Mouse (Mus musculus): ENCODE measurements at regions not wholly inside any gene's neighbourhood (a gene's known extent, or its start where the extent isn't known, plus 50 kb on each side); places are given as distances from the start of the nearest gene placed in this dataset.

DNA sequence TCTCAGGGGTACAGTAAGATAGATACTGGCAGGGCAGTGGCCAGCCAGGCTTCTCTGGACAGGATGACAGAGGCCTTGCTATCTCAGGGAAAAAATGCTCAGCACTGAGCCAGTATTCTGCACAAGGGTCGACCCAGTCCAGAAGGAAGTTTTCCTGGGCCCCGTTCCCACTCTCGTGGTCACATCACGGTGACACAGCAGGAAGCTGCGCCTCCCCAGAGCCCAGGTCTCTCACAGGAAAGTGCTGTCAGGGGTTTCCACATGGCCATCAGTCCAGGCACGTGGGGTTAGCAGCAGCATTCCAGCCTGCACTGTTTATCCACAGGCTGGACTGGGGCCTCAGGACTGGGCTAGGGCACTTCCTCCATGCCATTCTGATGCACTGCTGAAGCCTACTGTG lies 103.5 kb upstream of the Ngf start:
- Histone ChIP-seq H3K4me2 (replicated peaks; ENCODE audit: low read depth) (no peak overlapping the region), H3K27ac (ENCODE audit: low read depth, low read length) (no peak overlapping the region), H3K9me3 (ENCODE audit: control insufficient read depth) (no peaks in the 10 kb centered on the region), H3K9ac (ENCODE audit: low read depth, low read length) (no peak overlapping the region), H3K27me3 (replicated peaks; ENCODE audit: control insufficient read depth, insufficient read depth, low read length) (no peaks in the 10 kb centered on the region), H3K4me3 (ENCODE audit: low read depth, low read length) (no peak overlapping the region), H3K36me3 (ENCODE audit: control insufficient read depth, insufficient read depth) (no peaks in the 10 kb centered on the region), H3K4me1 (replicated peaks; ENCODE audit: control insufficient read depth, insufficient read depth, low read length) (no peaks in the 10 kb centered on the region)
- no peak for ATAC-seq
- no peak for TF ChIP-seq CTCF (IDR thresholded peaks at IDR 0.05; ENCODE audit: low read depth)
- WGBS = 63% methylated on average over 6 of the region's 6 CpGs

DNA sequence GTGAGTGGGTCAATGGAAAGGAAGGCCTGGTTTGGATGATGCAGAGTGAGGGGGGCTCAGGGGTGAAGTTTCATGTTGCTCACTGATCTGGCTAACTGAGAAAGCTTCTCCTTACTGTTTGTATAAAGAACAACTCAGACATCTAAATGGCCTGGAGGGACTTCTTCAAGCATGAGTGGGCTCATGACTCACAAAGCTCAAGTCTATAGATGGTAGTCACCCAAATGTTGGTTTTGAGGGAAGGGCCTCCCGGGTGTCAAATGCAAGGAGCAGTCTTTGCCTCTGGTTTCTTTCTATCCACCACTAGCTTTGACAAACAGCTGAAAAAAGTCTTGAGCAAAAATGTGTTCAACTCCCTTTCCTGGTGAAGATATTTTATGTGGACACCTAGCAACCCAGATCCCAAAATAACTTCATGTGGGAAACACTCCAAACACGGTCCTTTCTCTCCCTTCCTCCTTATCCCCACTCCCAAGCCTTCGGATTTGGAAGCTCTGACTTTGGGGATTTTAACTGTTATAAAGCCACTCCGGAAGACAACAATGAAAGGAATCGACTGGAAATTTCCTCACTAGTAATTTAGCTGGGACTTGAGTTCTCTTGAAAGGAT lies 105.3 kb upstream of the Ngf start:
- no peak for TF ChIP-seq CTCF (IDR thresholded peaks at IDR 0.05; ENCODE audit: low read depth)
- 78% methylated on average over 5 of the region's 5 CpGs for whole genome bisulfite sequencing
- H3K9ac ChIP-seq (ENCODE audit: low read depth, low read length) = no peak overlapping the region
- H3K9me3 ChIP-seq (ENCODE audit: control insufficient read depth) = no peaks in the 10 kb centered on the region
- no peak for ATAC-seq
- no peak overlapping the region for H3K4me2 ChIP-seq (replicated peaks; ENCODE audit: low read depth)
- H3K36me3 ChIP-seq (ENCODE audit: control insufficient read depth, insufficient read depth) = no peaks in the 10 kb centered on the region
- H3K27me3 ChIP-seq (replicated peaks; ENCODE audit: control insufficient read depth, insufficient read depth, low read length) = no peaks in the 10 kb centered on the region
- no peaks in the 10 kb centered on the region for H3K4me1 ChIP-seq (replicated peaks; ENCODE audit: control insufficient read depth, insufficient read depth, low read length)
- H3K27ac ChIP-seq (ENCODE audit: low read depth, low read length) = no peak overlapping the region
- H3K4me3 ChIP-seq (ENCODE audit: low read depth, low read length) = no peak overlapping the region

DNA sequence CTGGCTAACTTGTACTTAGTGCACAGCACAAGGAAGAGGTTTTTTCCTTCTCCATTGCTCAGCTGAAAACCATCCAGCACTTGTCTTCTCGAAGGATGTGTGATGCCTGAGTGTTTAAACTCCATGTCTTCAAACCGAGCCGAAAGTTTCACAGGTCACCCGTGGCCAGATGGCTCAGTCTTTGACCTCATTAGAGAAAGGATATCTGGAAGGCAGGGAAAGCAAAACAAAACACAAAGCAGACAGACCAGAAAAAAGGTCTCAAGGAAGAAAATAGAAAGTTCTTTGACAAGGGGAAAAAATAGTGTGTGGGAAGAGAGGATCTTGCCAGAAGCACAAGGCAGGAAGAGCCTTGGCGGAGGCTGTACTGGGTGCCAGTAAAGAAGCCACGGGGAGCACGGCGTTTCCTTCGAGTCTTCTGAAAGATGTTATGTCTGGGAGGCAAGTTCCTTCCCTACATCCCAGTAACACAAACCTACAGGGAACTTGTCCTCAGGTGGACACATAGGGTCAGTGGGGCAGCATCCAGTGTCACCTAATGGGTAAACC lies 108.9 kb upstream of the Ngf start:
- ATAC-seq = no peak
- no peak for TF ChIP-seq CTCF (IDR thresholded peaks at IDR 0.05; ENCODE audit: low read depth)
- 55% methylated on average over 9 of the region's 9 CpGs for WGBS
- H3K9ac ChIP-seq (ENCODE audit: low read depth, low read length) = no peak overlapping the region
- H3K9me3 ChIP-seq (ENCODE audit: control insufficient read depth) = no peaks in the 10 kb centered on the region
- no peaks in the 10 kb centered on the region for H3K4me1 ChIP-seq (replicated peaks; ENCODE audit: control insufficient read depth, insufficient read depth, low read length)
- H3K36me3 ChIP-seq (ENCODE audit: control insufficient read depth, insufficient read depth) = no peaks in the 10 kb centered on the region
- no peak overlapping the region for H3K27ac ChIP-seq (ENCODE audit: low read depth, low read length)
- no peaks in the 10 kb centered on the region for H3K27me3 ChIP-seq (replicated peaks; ENCODE audit: control insufficient read depth, insufficient read depth, low read length)
- H3K4me3 ChIP-seq (ENCODE audit: low read depth, low read length) = no peak overlapping the region
- no peak overlapping the region for H3K4me2 ChIP-seq (replicated peaks; ENCODE audit: low read depth)

DNA sequence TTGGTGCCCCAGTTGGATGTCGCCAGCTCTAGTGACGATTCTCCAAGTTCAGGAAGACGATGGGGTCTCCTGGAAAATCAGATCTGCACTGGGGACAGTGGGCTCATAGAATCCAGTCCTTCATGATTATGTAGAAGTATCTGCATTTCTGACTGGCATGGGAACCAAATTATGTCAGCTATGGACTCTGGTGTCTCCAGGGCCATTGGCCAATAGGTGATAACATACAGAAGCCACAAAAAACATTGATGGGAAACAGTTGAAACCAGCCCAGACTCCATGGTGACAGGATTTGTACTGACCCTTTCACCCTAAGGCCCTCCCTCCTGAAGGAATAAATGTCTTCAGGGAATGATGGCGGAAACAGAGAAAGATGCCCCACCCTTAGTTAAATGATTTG lies 110.9 kb upstream of the Ngf start:
- Histone ChIP-seq H3K27me3 (replicated peaks; ENCODE audit: control insufficient read depth, insufficient read depth, low read length) (no peaks in the 10 kb centered on the region), H3K9me3 (ENCODE audit: control insufficient read depth) (no peaks in the 10 kb centered on the region), H3K27ac (ENCODE audit: low read depth, low read length) (no peak overlapping the region), H3K36me3 (ENCODE audit: control insufficient read depth, insufficient read depth) (no peaks in the 10 kb centered on the region), H3K4me2 (replicated peaks; ENCODE audit: low read depth) (no peak overlapping the region), H3K4me1 (replicated peaks; ENCODE audit: control insufficient read depth, insufficient read depth, low read length) (no peaks in the 10 kb centered on the region), H3K4me3 (ENCODE audit: low read depth, low read length) (no peak overlapping the region), H3K9ac (ENCODE audit: low read depth, low read length) (no peak overlapping the region)
- no peak for ATAC-seq
- 89% methylated on average over 4 of the region's 4 CpGs for WGBS
- no peak for TF ChIP-seq CTCF (IDR thresholded peaks at IDR 0.05; ENCODE audit: low read depth)

DNA sequence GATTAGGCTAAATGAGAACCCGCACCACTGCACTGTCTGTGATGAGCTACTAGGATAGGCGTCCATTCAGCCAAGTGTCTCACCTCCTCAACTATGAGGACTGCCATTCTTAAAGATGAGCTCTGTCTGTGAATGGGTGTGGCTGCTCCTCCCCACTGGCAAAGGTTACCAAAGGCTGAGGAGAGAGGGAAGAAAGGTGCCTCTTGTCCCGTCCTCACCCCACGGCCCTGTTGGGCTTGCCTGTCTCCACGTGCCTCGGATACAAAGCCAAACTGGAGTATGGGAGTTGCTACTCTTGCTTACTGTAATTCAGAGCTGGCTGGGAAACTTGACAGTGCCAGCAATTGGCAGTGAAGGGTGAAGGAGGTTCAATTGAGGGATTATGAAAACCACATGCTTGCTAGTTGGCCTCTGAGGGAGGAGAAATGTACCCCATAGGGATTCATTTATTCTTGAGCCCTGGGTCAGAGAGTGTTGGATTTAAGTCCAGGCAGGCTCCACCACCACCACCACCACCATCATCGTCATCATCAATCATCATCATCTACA lies 112.6 kb upstream of the Ngf start:
- no peaks in the 10 kb centered on the region for H3K9me3 ChIP-seq (ENCODE audit: control insufficient read depth)
- no peaks in the 10 kb centered on the region for H3K27me3 ChIP-seq (replicated peaks; ENCODE audit: control insufficient read depth, insufficient read depth, low read length)
- no peak for ATAC-seq
- H3K9ac ChIP-seq (ENCODE audit: low read depth, low read length) = no peak overlapping the region
- WGBS = 84% methylated on average over 7 of the region's 7 CpGs
- no peak overlapping the region for H3K4me3 ChIP-seq (ENCODE audit: low read depth, low read length)
- H3K27ac ChIP-seq (ENCODE audit: low read depth, low read length) = no peak overlapping the region
- no peak overlapping the region for H3K4me2 ChIP-seq (replicated peaks; ENCODE audit: low read depth)
- no peaks in the 10 kb centered on the region for H3K4me1 ChIP-seq (replicated peaks; ENCODE audit: control insufficient read depth, insufficient read depth, low read length)
- no peaks in the 10 kb centered on the region for H3K36me3 ChIP-seq (ENCODE audit: control insufficient read depth, insufficient read depth)
- TF ChIP-seq CTCF (IDR thresholded peaks at IDR 0.05; ENCODE audit: low read depth) = no peak

DNA sequence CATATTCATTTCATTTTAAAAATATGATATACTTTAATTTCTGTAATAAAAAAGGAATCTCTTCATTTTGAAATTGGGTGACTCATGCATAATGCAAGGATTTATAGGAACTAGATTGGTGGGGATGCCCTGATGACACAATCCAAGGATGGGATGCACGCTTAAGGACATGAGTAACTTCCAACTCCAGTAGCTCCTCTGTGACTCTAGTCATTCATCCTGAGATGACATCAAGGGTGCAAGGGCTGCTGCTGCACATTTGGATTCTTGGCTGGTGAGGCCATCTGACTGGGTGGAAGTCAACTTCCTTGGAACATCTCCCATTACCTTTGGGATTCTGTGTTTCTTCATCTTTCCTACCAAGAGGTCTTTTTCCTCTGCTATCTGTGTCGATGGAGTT lies 114.4 kb upstream of the Ngf start:
- no peak overlapping the region for H3K4me3 ChIP-seq (ENCODE audit: low read depth, low read length)
- no peak for TF ChIP-seq CTCF (IDR thresholded peaks at IDR 0.05; ENCODE audit: low read depth)
- 81% methylated on average over 2 of the region's 2 CpGs for WGBS

More for the DNA sequence above, 114.4 kb upstream of the Ngf start:
- no peaks in the 10 kb centered on the region for H3K9me3 ChIP-seq (ENCODE audit: control insufficient read depth)
- no peaks in the 10 kb centered on the region for H3K36me3 ChIP-seq (ENCODE audit: control insufficient read depth, insufficient read depth)
- H3K27ac ChIP-seq (ENCODE audit: low read depth, low read length) = no peak overlapping the region
- no peaks in the 10 kb centered on the region for H3K4me1 ChIP-seq (replicated peaks; ENCODE audit: control insufficient read depth, insufficient read depth, low read length)
- ATAC-seq = no peak
- H3K27me3 ChIP-seq (replicated peaks; ENCODE audit: control insufficient read depth, insufficient read depth, low read length) = no peaks in the 10 kb centered on the region
- H3K4me2 ChIP-seq (replicated peaks; ENCODE audit: low read depth) = no peak overlapping the region
- no peak overlapping the region for H3K9ac ChIP-seq (ENCODE audit: low read depth, low read length)

Data from intestine, postnatal 0 days (tissue).